Mouse (Mus musculus) hindbrain, embryonic 14.5 days (tissue): ENCODE measurements around the gene Tubb3. TPM values are rescaled to one million over a fixed set of nuclear protein-coding genes. Genes with fewer than 3 reads are reported as not detected.
A peak's percentile ranks its signal among the peaks of the same experiment; 100 is the strongest.
"Not testable (repeated sequence)": the region's sequence is repeated elsewhere in the genome, so short reads cannot be mapped to it uniquely, and the experiment has no call there.

Source experiments
- ATAC-seq: fragments of 200-750 bp; cut with Nextera tagmentation; 2 replicates; pipeline ENCODE4 v1.8.0; 2017; ENCODE audit warnings: moderate number of reproducible peaks, mild to moderate bottlenecking, moderate TSS enrichment, moderate library complexity; ENCODE audit not compliant: low FRiP score
- DNase-seq: peaks from one replicate; pipeline ENCODE4 v3.0.0-alpha.2; 2015; ENCODE audit warnings: low spot score
- H3K27ac ChIP-seq: fragments of 300-500 bp; sonication (generic); 2 replicates; pipeline ENCODE4 v1.5.1; 2014; ENCODE audit warnings: mild to moderate bottlenecking, moderate library complexity
- H3K27me3 ChIP-seq: fragments of 300-500 bp; sonication (generic); 2 replicates; pipeline ENCODE4 v1.6.1; 2014; ENCODE audit warnings: mild to moderate bottlenecking, low read length, mixed read lengths; ENCODE audit not compliant: control insufficient read depth, insufficient read depth
- H3K36me3 ChIP-seq: fragments of 300-500 bp; sonication (generic); replicated peaks from 2 replicates; pipeline ENCODE4 v1.6.1; 2014; ENCODE audit not compliant: control insufficient read depth, insufficient read depth
- H3K4me1 ChIP-seq: fragments of 300-500 bp; sonication (generic); replicated peaks from 2 replicates; pipeline ENCODE4 v1.6.1; 2014; ENCODE audit warnings: antibody characterized with exemption, low read length, mixed read lengths; ENCODE audit not compliant: control insufficient read depth, insufficient read depth
- H3K4me2 ChIP-seq: fragments of 300-500 bp; sonication (generic); replicated peaks from 2 replicates; pipeline ENCODE4 v1.6.1; 2014; ENCODE audit warnings: mild to moderate bottlenecking, moderate library complexity
- H3K4me3 ChIP-seq: fragments of 300-500 bp; sonication (generic); replicated peaks from 2 replicates; pipeline ENCODE4 v1.5.1; 2014; ENCODE audit warnings: mild to moderate bottlenecking, low read length
- H3K9ac ChIP-seq: fragments of 300-500 bp; sonication (generic); 2 replicates; pipeline ENCODE4 v1.6.1; 2014
- H3K9me3 ChIP-seq: fragments of 300-500 bp; sonication (generic); 2 replicates; pipeline ENCODE4 v1.6.1; 2016; ENCODE audit warnings: low read length; ENCODE audit not compliant: control insufficient read depth
- WGBS: fragments of 180-500 bp; shearing (Covaris S2); extraction: QIAGEN DNeasy Blood & Tissue Kit; methylation state at CpG from one replicate; pipeline ENCODE4 v1.1.7; 2014; 5-methylcytosine and 5-hydroxymethylcytosine counted together
- polyA plus RNA-seq: library from polyadenylated mRNA; unstranded; fragments of >200 nt; fragmentation: Nextera tagmentation; extraction: Ambion mirVana; gene quantifications from 2 replicates; pipeline ENCODE4 v1.2.1, GENCODE M21; 2014

Tubb3 gene
- polyA plus RNA-seq, 1 experiment from 2014 or later: 1,715 TPM

GRCm38 (mm10) chr8:123410049-123410587 is 1.1 kb upstream of the Tubb3 start:
- whole genome bisulfite sequencing: 19% methylated on average over 8 of the region's 8 CpGs
- Histone ChIP-seq H3K36me3 (no peaks in the 10 kb centered on the region), H3K9me3 (no peaks in the 10 kb centered on the region), H3K4me1 (peaks cover 22% of the 10 kb centered on the region), H3K27me3 (no peaks in the 10 kb centered on the region), H3K4me3 (peak overlapping the region; percentile 75), H3K9ac (peak overlapping the region; percentile 99), H3K4me2 (peak overlapping the region; percentile 92), H3K27ac (peak overlapping the region; percentile 99)
- ATAC-seq: no peak
- peak; percentile 67 for DNase-seq

- H3K4me3 ChIP-seq: peak overlapping the region; percentile 75
- DNase-seq (peak; percentile 45), ATAC-seq (0 out of 2 replicates have a peak, but pooled peaks have one; percentile 3)
- H3K27me3 ChIP-seq: no peaks in the 10 kb centered on the region
- peaks cover 24% of the 10 kb centered on the region for H3K4me1 ChIP-seq
- WGBS: 6% methylated on average over 11 of the region's 11 CpGs
- H3K9me3 ChIP-seq: no peaks in the 10 kb centered on the region
- peak overlapping the region; percentile 99 for H3K27ac ChIP-seq
- H3K4me2 ChIP-seq: peak overlapping the region; percentile 92
- no peaks in the 10 kb centered on the region for H3K36me3 ChIP-seq
- peak overlapping the region; percentile 99 for H3K9ac ChIP-seq
Observed at GRCm38 (mm10) chr8:123410788-123411187, 436 bp upstream of the Tubb3 start.

- H3K4me2 ChIP-seq: peak overlapping the region; percentile 92
- WGBS: 2% methylated on average over 15 of the region's 16 CpGs
- ATAC-seq (peak; percentile 26), DNase-seq (peak; percentile 46)
- peak overlapping the region; percentile 99 for H3K27ac ChIP-seq
- H3K4me3 ChIP-seq: peak overlapping the region; percentile 75
- H3K9ac ChIP-seq: peak overlapping the region; percentile 99
- H3K36me3 ChIP-seq: peaks cover 6% of the 10 kb centered on the region; the same call in 1 of the 2 replicates
- H3K4me1 ChIP-seq: peaks cover 35% of the 10 kb centered on the region
- no peaks in the 10 kb centered on the region for H3K27me3 ChIP-seq
- no peaks in the 10 kb centered on the region for H3K9me3 ChIP-seq
Observed at GRCm38 (mm10) chr8:123411781-123412327, 630 bp downstream of the Tubb3 start.

GRCm38 (mm10) chr8:123412560-123413170 is 1.4 kb downstream of the Tubb3 start:
- Histone ChIP-seq H3K4me3 (peak overlapping the region; percentile 75), H3K36me3 (peaks cover 14% of the 10 kb centered on the region), H3K4me1 (peaks cover 42% of the 10 kb centered on the region), H3K27ac (peak overlapping the region; percentile 99), H3K27me3 (no peaks in the 10 kb centered on the region), H3K9ac (peak overlapping the region; percentile 99), H3K9me3 (no peaks in the 10 kb centered on the region), H3K4me2 (peak overlapping the region; percentile 92)
- DNase-seq (peak; percentile 75), ATAC-seq (peak; percentile 4; the same call in 1 of the 2 replicates)
- under 1% methylated on average over 12 of the region's 12 CpGs for WGBS

GRCm38 (mm10) chr8:123414255-123414654 is 3.0 kb downstream of the Tubb3 start:
- Histone ChIP-seq H3K36me3 (peaks cover 30% of the 10 kb centered on the region), H3K4me3 (peak overlapping the region; percentile 75), H3K9me3 (no peaks in the 10 kb centered on the region), H3K9ac (peak overlapping the region; percentile 99), H3K4me1 (peaks cover 39% of the 10 kb centered on the region), H3K27me3 (no peaks in the 10 kb centered on the region), H3K27ac (peak overlapping the region; percentile 99), H3K4me2 (peak overlapping the region; percentile 92)
- 11% methylated on average over 9 of the region's 9 CpGs for WGBS
- ATAC-seq: no peak
- no peak for DNase-seq

GRCm38 (mm10) chr8:123414997-123415696 is 3.9 kb downstream of the Tubb3 start:
- H3K27ac ChIP-seq, H3K9me3 ChIP-seq, DNase-seq, ATAC-seq, H3K27me3 ChIP-seq: not testable (repeated sequence)
- peak overlapping the region; percentile 92 for H3K4me2 ChIP-seq
- peak overlapping the region; percentile 99; the same call in 1 of the 2 replicates for H3K9ac ChIP-seq
- WGBS: 79% methylated on average over 5 of the region's 5 CpGs
- H3K36me3 ChIP-seq: peaks cover 39% of the 10 kb centered on the region
- peak overlapping the region; percentile 75 for H3K4me3 ChIP-seq
- H3K4me1 ChIP-seq: peaks cover 30% of the 10 kb centered on the region

- no peak overlapping the region; the same call in 1 of the 2 replicates for H3K9ac ChIP-seq
- no peak overlapping the region for H3K27ac ChIP-seq
- peak; percentile 36 for DNase-seq
- WGBS: 80% methylated on average over 8 of the region's 8 CpGs
- no peak for ATAC-seq
- H3K4me3 ChIP-seq: peak overlapping the region; percentile 75; the same call in 1 of the 2 replicates
- H3K4me2 ChIP-seq: peak overlapping the region; percentile 92
- no peaks in the 10 kb centered on the region for H3K9me3 ChIP-seq
- peaks cover 50% of the 10 kb centered on the region for H3K36me3 ChIP-seq
- H3K27me3 ChIP-seq: no peaks in the 10 kb centered on the region
- peaks cover 29% of the 10 kb centered on the region for H3K4me1 ChIP-seq
Observed at GRCm38 (mm10) chr8:123415967-123416943, 5.0 kb downstream of the Tubb3 start.

GRCm38 (mm10) chr8:123416944-123417555 is 5.8 kb downstream of the Tubb3 start:
- Histone ChIP-seq H3K9me3 (no peaks in the 10 kb centered on the region), H3K9ac (no peak overlapping the region; the same call in 1 of the 2 replicates), H3K4me1 (peaks cover 29% of the 10 kb centered on the region), H3K4me2 (peak overlapping the region; percentile 92), H3K36me3 (peaks cover 58% of the 10 kb centered on the region), H3K27me3 (no peaks in the 10 kb centered on the region), H3K27ac (no peak overlapping the region), H3K4me3 (peak overlapping the region; percentile 8; the same call in 1 of the 2 replicates)
- no peak for DNase-seq
- WGBS: 78% methylated on average over 8 of the region's 8 CpGs
- ATAC-seq: no peak
